Mouse (Mus musculus) forebrain, embryonic 13.5 days (tissue): ENCODE results near the gene Alg9. TPM values are rescaled to one million over a fixed set of nuclear protein-coding genes. Genes with fewer than 3 reads are reported as not detected.

ENCODE experiments used
- polyA plus RNA-seq: library from polyadenylated mRNA; unstranded; fragments of >200 nt; fragmentation: Nextera tagmentation; extraction: Ambion mirVana; gene quantifications from 2 replicates; pipeline ENCODE4 v1.2.1, GENCODE M21; 2015

Gene Alg9
- polyA plus RNA-seq, 1 experiment from 2014 or later = 33.5 TPM

Other genes starting within 250 kb of the Alg9 start
- 97.0 and 102 TPM in 2 replicates for gene Pts, start 246.3 kb upstream of the Alg9 start, polyA plus RNA-seq
- 16.4 and 17.3 TPM in 2 replicates for gene Il18, start 220.2 kb upstream of the Alg9 start, polyA plus RNA-seq
- gene Bco2, start 219.8 kb upstream of the Alg9 start, polyA plus RNA-seq = 0.20 and 0.37 TPM in 2 replicates
- gene Tex12, start 213.7 kb upstream of the Alg9 start, polyA plus RNA-seq = 0.18 TPM in 1 of 2 replicates, not detected in the other
- gene Sdhd, start 171.2 kb upstream of the Alg9 start, polyA plus RNA-seq = 214 and 228 TPM in 2 replicates
- gene Timm8b, start 171.1 kb upstream of the Alg9 start, polyA plus RNA-seq = 374 and 437 TPM in 2 replicates
- 5.0 and 6.0 TPM in 2 replicates for gene Pih1d2, start 157.7 kb upstream of the Alg9 start, polyA plus RNA-seq
- 22.4 and 26.1 TPM in 2 replicates for gene Nkapd1, start 157.6 kb upstream of the Alg9 start, polyA plus RNA-seq
- gene Dlat, start 115.2 kb upstream of the Alg9 start, polyA plus RNA-seq = 40.6 and 40.8 TPM in 2 replicates
- gene Dixdc1, start 35.5 kb upstream of the Alg9 start, polyA plus RNA-seq = 20.2 and 21.4 TPM in 2 replicates
- gene 2310030G06Rik, start 28.5 kb upstream of the Alg9 start, polyA plus RNA-seq = 1.0 and 1.2 TPM in 2 replicates
- 4.7 and 6.5 TPM in 2 replicates for gene Cryab, start 23.7 kb upstream of the Alg9 start, polyA plus RNA-seq
- gene Hspb2, start 22.7 kb upstream of the Alg9 start, polyA plus RNA-seq = not detected in 2 replicates
- gene Fdxacb1, start 6.8 kb upstream of the Alg9 start, polyA plus RNA-seq = 10.9 and 12.3 TPM in 2 replicates
- gene 1110032A03Rik, start 501 bp downstream of the Alg9 start, polyA plus RNA-seq = 44.2 and 47.1 TPM in 2 replicates
- gene Ppp2r1b, start 70.3 kb downstream of the Alg9 start, polyA plus RNA-seq = 86.3 and 89.7 TPM in 2 replicates
- 14.4 and 15.1 TPM in 2 replicates for gene Sik2, start 234.1 kb downstream of the Alg9 start, polyA plus RNA-seq